Mouse (Mus musculus) c-Kit-positive CD71-negative TER-119-negative erythroid progenitor cells, embryonic 14.5 days (primary cell): ENCODE measurements around the gene Ank3.

Source experiments
- DNase-seq: peaks from one replicate; pipeline ENCODE4 v3.0.0-alpha.2; 2013; ENCODE audit warnings: low read depth

The Ank3 gene

GRCm38 (mm10) chr10:69477656-69478055, 79.1 kb downstream of the Ank3 start:
- no peak for DNase-seq

GRCm38 (mm10) chr10:69478831-69479230, 80.3 kb downstream of the Ank3 start:
- DNase-seq, result no peak

- no peak for DNase-seq
Observed at GRCm38 (mm10) chr10:69485191-69485786, 86.7 kb downstream of the Ank3 start.

- DNase-seq, result no peak
Observed at GRCm38 (mm10) chr10:69490182-69490581, 91.6 kb downstream of the Ank3 start.

- DNase-seq, result no peak
Observed at GRCm38 (mm10) chr10:69491975-69492374, 93.4 kb downstream of the Ank3 start.

GRCm38 (mm10) chr10:69497382-69497781, 98.8 kb downstream of the Ank3 start:
- no peak for DNase-seq

GRCm38 (mm10) chr10:69500171-69500860, 101.7 kb downstream of the Ank3 start:
- DNase-seq, result no peak

- no peak for DNase-seq
Observed at GRCm38 (mm10) chr10:69503791-69504190, 105.2 kb downstream of the Ank3 start.

- DNase-seq, result no peak
Observed at GRCm38 (mm10) chr10:69507719-69508118, 109.1 kb downstream of the Ank3 start.

- no peak for DNase-seq
Observed at GRCm38 (mm10) chr10:69510392-69510791, 111.8 kb downstream of the Ank3 start.

GRCm38 (mm10) chr10:69511234-69511633, 112.7 kb downstream of the Ank3 start:
- DNase-seq, result no peak

- DNase-seq, result no peak
Observed at GRCm38 (mm10) chr10:69521977-69522376, 123.4 kb downstream of the Ank3 start.

- no peak for DNase-seq
Observed at GRCm38 (mm10) chr10:69523202-69523601, 124.6 kb downstream of the Ank3 start.

GRCm38 (mm10) chr10:69527318-69527717, 128.7 kb downstream of the Ank3 start:
- no peak for DNase-seq

- DNase-seq, result no peak
Observed at GRCm38 (mm10) chr10:69528746-69529145, 130.2 kb downstream of the Ank3 start.

- no peak for DNase-seq
Observed at GRCm38 (mm10) chr10:69530326-69530725, 131.8 kb downstream of the Ank3 start.

GRCm38 (mm10) chr10:69531569-69531968, 133.0 kb downstream of the Ank3 start:
- no peak for DNase-seq

- no peak for DNase-seq
Observed at GRCm38 (mm10) chr10:69532169-69532730, 133.7 kb downstream of the Ank3 start.

- no peak for DNase-seq
Observed at GRCm38 (mm10) chr10:69533505-69534388, 135.2 kb downstream of the Ank3 start.

- DNase-seq, result no peak
Observed at GRCm38 (mm10) chr10:69534716-69535115, 136.1 kb downstream of the Ank3 start.

- DNase-seq, result no peak
Observed at GRCm38 (mm10) chr10:69535123-69535930, 136.8 kb downstream of the Ank3 start.

GRCm38 (mm10) chr10:69535931-69536200, 137.3 kb downstream of the Ank3 start:
- DNase-seq, result no peak
